Mouse (Mus musculus): ENCODE measurements around the gene Grik1. TPM values are rescaled to one million over a fixed set of nuclear protein-coding genes. Genes with fewer than 3 reads are reported as not detected.

Gene Grik1
- total and polyA plus RNA-seq, 2 experiments from 2014 or later, result 23.7 to 29.0 TPM

GRCm38 (mm10) chr16:88112551-88113138 lies 177.4 kb downstream of the Grik1 start:
- Histone ChIP-seq H3K4me2 (ENCODE audit: low read depth) (0 out of 2 replicates have a peak overlapping the region, but pooled peaks have one; percentile 1), H3K36me3 (ENCODE audit: insufficient read depth) (no peaks in the 10 kb centered on the region), H3K27me3 (ENCODE audit: insufficient read depth, low read length) (no peaks in the 10 kb centered on the region), H3K9ac (no peak overlapping the region), H3K9me3 (ENCODE audit: low read length) (no peaks in the 10 kb centered on the region), H3K4me1 (ENCODE audit: insufficient read depth) (peaks cover 5% of the 10 kb centered on the region; the same call in 1 of the 2 replicates), H3K27ac (ENCODE audit: low read depth, low read length) (no peak overlapping the region), H3K4me3 (ENCODE audit: low read depth, low read length) (no peak overlapping the region)
- peak; percentile 92 for ATAC-seq
- no peak for TF ChIP-seq CTCF (IDR thresholded peaks at IDR 0.05; ENCODE audit: low read depth)
- WGBS, result 26% methylated on average over 8 of the region's 8 CpGs
- DNase-seq, result peak; percentile 64

- Histone ChIP-seq H3K9me3 (ENCODE audit: low read length) (no peaks in the 10 kb centered on the region), H3K27ac (ENCODE audit: low read depth, low read length) (no peak overlapping the region), H3K27me3 (ENCODE audit: insufficient read depth, low read length) (no peaks in the 10 kb centered on the region), H3K4me3 (ENCODE audit: low read depth, low read length) (no peak overlapping the region), H3K4me1 (ENCODE audit: insufficient read depth) (peaks cover 5% of the 10 kb centered on the region; the same call in 1 of the 2 replicates), H3K4me2 (ENCODE audit: low read depth) (no peak overlapping the region), H3K36me3 (ENCODE audit: insufficient read depth) (no peaks in the 10 kb centered on the region), H3K9ac (no peak overlapping the region)
- 30% methylated on average over 3 of the region's 3 CpGs for WGBS
- ATAC-seq (no peak), DNase-seq (no peak)
- no peak for TF ChIP-seq CTCF (IDR thresholded peaks at IDR 0.05; ENCODE audit: low read depth)
These were observed 178.6 kb downstream of the Grik1 start for GRCm38 (mm10) chr16:88111459-88111858.

GRCm38 (mm10) chr16:88094206-88094789 lies 195.8 kb downstream of the Grik1 start:
- DNase-seq (peak; percentile 28), ATAC-seq (no peak; the same call in 1 of the 2 replicates)
- Histone ChIP-seq H3K9ac (no peak overlapping the region), H3K36me3 (ENCODE audit: insufficient read depth) (no peaks in the 10 kb centered on the region), H3K27me3 (ENCODE audit: insufficient read depth, low read length) (no peaks in the 10 kb centered on the region), H3K27ac (ENCODE audit: low read depth, low read length) (no peak overlapping the region), H3K4me3 (ENCODE audit: low read depth, low read length) (no peak overlapping the region), H3K4me2 (ENCODE audit: low read depth) (no peak overlapping the region), H3K4me1 (ENCODE audit: insufficient read depth) (no peaks in the 10 kb centered on the region), H3K9me3 (ENCODE audit: low read length) (no peaks in the 10 kb centered on the region)
- 36% methylated on average over 5 of the region's 5 CpGs for WGBS
- no peak for TF ChIP-seq CTCF (IDR thresholded peaks at IDR 0.05; ENCODE audit: low read depth)

- no peak overlapping the region for H3K4me3 ChIP-seq (ENCODE audit: low read depth, low read length)
- H3K9ac ChIP-seq, result no peak overlapping the region
- WGBS, result 46% methylated on average over 7 of the region's 7 CpGs
- H3K27ac ChIP-seq (ENCODE audit: low read depth, low read length), result no peak overlapping the region
- no peaks in the 10 kb centered on the region for H3K36me3 ChIP-seq (ENCODE audit: insufficient read depth)
- H3K4me1 ChIP-seq (ENCODE audit: insufficient read depth), result no peaks in the 10 kb centered on the region
- no peaks in the 10 kb centered on the region for H3K9me3 ChIP-seq (ENCODE audit: low read length)
- DNase-seq (peak; percentile 15), ATAC-seq (no peak)
- no peak overlapping the region for H3K4me2 ChIP-seq (ENCODE audit: low read depth)
- H3K27me3 ChIP-seq (ENCODE audit: insufficient read depth, low read length), result no peaks in the 10 kb centered on the region
- TF ChIP-seq CTCF (IDR thresholded peaks at IDR 0.05; ENCODE audit: low read depth), result no peak
These were observed 202.8 kb downstream of the Grik1 start for GRCm38 (mm10) chr16:88087280-88087679.

- no peak for ATAC-seq
- Histone ChIP-seq H3K9ac (no peak overlapping the region), H3K4me1 (ENCODE audit: insufficient read depth) (no peaks in the 10 kb centered on the region), H3K9me3 (ENCODE audit: low read length) (no peaks in the 10 kb centered on the region), H3K27ac (ENCODE audit: low read depth, low read length) (no peak overlapping the region), H3K27me3 (ENCODE audit: insufficient read depth, low read length) (no peaks in the 10 kb centered on the region), H3K36me3 (ENCODE audit: insufficient read depth) (no peaks in the 10 kb centered on the region), H3K4me3 (ENCODE audit: low read depth, low read length) (no peak overlapping the region), H3K4me2 (ENCODE audit: low read depth) (no peak overlapping the region)
- DNase-seq, result no peak
- TF ChIP-seq CTCF (IDR thresholded peaks at IDR 0.05; ENCODE audit: low read depth), result no peak
- WGBS, result 61% methylated on average over 5 of the region's 5 CpGs
These were observed 215.3 kb downstream of the Grik1 start for GRCm38 (mm10) chr16:88074716-88075115.

GRCm38 (mm10) chr16:88060936-88061335 lies 229.1 kb downstream of the Grik1 start:
- H3K27ac ChIP-seq (ENCODE audit: low read depth, low read length), result no peak overlapping the region
- ATAC-seq (no peak), DNase-seq (no peak)
- no peak for TF ChIP-seq CTCF (IDR thresholded peaks at IDR 0.05; ENCODE audit: low read depth)
- no peak overlapping the region for H3K9ac ChIP-seq
- WGBS, result 49% methylated on average over 3 of the region's 3 CpGs
- H3K4me1 ChIP-seq (ENCODE audit: insufficient read depth), result no peaks in the 10 kb centered on the region
- no peaks in the 10 kb centered on the region for H3K27me3 ChIP-seq (ENCODE audit: insufficient read depth, low read length)
- H3K36me3 ChIP-seq (ENCODE audit: insufficient read depth), result no peaks in the 10 kb centered on the region
- no peaks in the 10 kb centered on the region for H3K9me3 ChIP-seq (ENCODE audit: low read length)
- no peak overlapping the region for H3K4me3 ChIP-seq (ENCODE audit: low read depth, low read length)
- H3K4me2 ChIP-seq (ENCODE audit: low read depth), result no peak overlapping the region

GRCm38 (mm10) chr16:88048121-88048520 lies 241.9 kb downstream of the Grik1 start:
- DNase-seq (no peak), ATAC-seq (no peak)
- no peaks in the 10 kb centered on the region for H3K4me1 ChIP-seq (ENCODE audit: insufficient read depth)
- no peak overlapping the region for H3K4me3 ChIP-seq (ENCODE audit: low read depth, low read length)
- H3K9me3 ChIP-seq (ENCODE audit: low read length), result no peaks in the 10 kb centered on the region
- H3K4me2 ChIP-seq (ENCODE audit: low read depth), result no peak overlapping the region
- no peaks in the 10 kb centered on the region for H3K27me3 ChIP-seq (ENCODE audit: insufficient read depth, low read length)
- no peak overlapping the region for H3K27ac ChIP-seq (ENCODE audit: low read depth, low read length)
- no peak for TF ChIP-seq CTCF (IDR thresholded peaks at IDR 0.05; ENCODE audit: low read depth)
- no peaks in the 10 kb centered on the region for H3K36me3 ChIP-seq (ENCODE audit: insufficient read depth)
- H3K9ac ChIP-seq, result no peak overlapping the region
- WGBS, result 92% methylated on average over 10 of the region's 10 CpGs
